Mouse (Mus musculus): ENCODE data around the gene Ocln.

DNA sequence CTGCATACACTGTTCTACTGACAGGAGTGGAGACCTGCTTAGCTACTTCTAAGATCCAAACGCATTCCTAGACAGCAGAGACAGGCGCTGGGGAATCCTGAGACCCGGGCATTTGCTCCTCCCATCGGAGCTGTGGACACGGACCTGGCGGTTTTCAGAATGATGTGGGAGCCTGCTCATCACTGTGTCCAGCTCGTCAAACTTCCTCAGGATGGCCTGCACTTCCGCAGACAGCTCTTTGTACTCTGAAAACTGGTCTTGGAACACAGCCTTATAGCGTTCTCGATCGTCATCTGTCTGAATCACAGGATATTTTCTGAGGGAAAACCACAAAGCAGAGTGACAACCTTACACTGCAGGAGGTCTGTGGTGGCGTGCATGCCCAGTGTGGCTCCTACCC lies 47.8 kb upstream of the Ocln start:
- no peak for TF ChIP-seq CTCF (IDR thresholded peaks at IDR 0.05; ENCODE audit: extremely low read depth, insufficient read length, insufficient replicate concordance, low read depth, low read length)
- TF ChIP-seq POLR2A (IDR thresholded peaks at IDR 0.05; ENCODE audit: low read depth, low read length): no peak

Data from small intestine, adult 2 months (tissue).